Mouse (Mus musculus) intestine, postnatal 0 days (tissue): ENCODE measurements around the gene Gjb1. TPM values are rescaled to one million over a fixed set of nuclear protein-coding genes. Genes with fewer than 3 reads are reported as not detected.

Source experiments
- ATAC-seq: fragments of 200-750 bp; cut with Nextera tagmentation; 2 replicates; pipeline ENCODE4 v1.8.0; 2017; ENCODE audit warnings: mild to moderate bottlenecking, moderate TSS enrichment, moderate library complexity
- H3K27ac ChIP-seq: fragments of 300-500 bp; sonication (generic); 2 replicates; pipeline ENCODE4 v1.5.1; 2014; ENCODE audit warnings: mild to moderate bottlenecking, low read depth, low read length, moderate library complexity
- H3K27me3 ChIP-seq: fragments of 300-500 bp; sonication (generic); replicated peaks from 2 replicates; pipeline ENCODE4 v1.6.1; 2014; ENCODE audit warnings: low read length, mixed read lengths; ENCODE audit not compliant: control insufficient read depth, insufficient read depth
- H3K36me3 ChIP-seq: fragments of 300-500 bp; sonication (generic); 2 replicates; pipeline ENCODE4 v1.6.1; 2014; ENCODE audit warnings: mild to moderate bottlenecking, moderate library complexity; ENCODE audit not compliant: control insufficient read depth, insufficient read depth
- H3K4me1 ChIP-seq: fragments of 300-500 bp; sonication (generic); replicated peaks from 2 replicates; pipeline ENCODE4 v1.6.1; 2014; ENCODE audit warnings: antibody characterized with exemption, low read length, mixed read lengths; ENCODE audit not compliant: control insufficient read depth, insufficient read depth
- H3K4me2 ChIP-seq: fragments of 300-500 bp; sonication (generic); replicated peaks from 2 replicates; pipeline ENCODE4 v1.6.1; 2014; ENCODE audit warnings: low read depth, mild to moderate bottlenecking, moderate library complexity
- H3K4me3 ChIP-seq: fragments of 300-500 bp; sonication (generic); 2 replicates; pipeline ENCODE4 v1.5.1; 2014; ENCODE audit warnings: low read depth, low read length
- H3K9ac ChIP-seq: fragments of 300-500 bp; sonication (generic); 2 replicates; pipeline ENCODE4 v1.6.1; 2014; ENCODE audit warnings: mild to moderate bottlenecking, low read depth, low read length
- H3K9me3 ChIP-seq: fragments of 300-500 bp; sonication (generic); 2 replicates; pipeline ENCODE4 v1.6.1; 2016; ENCODE audit warnings: mixed run types; ENCODE audit not compliant: control insufficient read depth
- CTCF ChIP-seq: sonication (generic); IDR thresholded peaks from 2 replicates; pipeline ENCODE4 v1.5.1; 2016; ENCODE audit warnings: low read depth, mild to moderate bottlenecking, control low read depth, antibody characterized with exemption, moderate library complexity
- WGBS: fragments of 180-500 bp; shearing (Covaris S2); extraction: QIAGEN DNeasy Blood & Tissue Kit; methylation state at CpG from one replicate; pipeline ENCODE4 v1.1.7; 2014; 5-methylcytosine and 5-hydroxymethylcytosine counted together
- polyA plus RNA-seq: library from polyadenylated mRNA; unstranded; fragments of >200 nt; fragmentation: Nextera tagmentation; extraction: Ambion mirVana; gene quantifications from 2 replicates; pipeline ENCODE4 v1.2.1, GENCODE M21; 2015

Gene Gjb1
- polyA plus RNA-seq, 1 experiment from 2014 or later: 105 TPM

DNA sequence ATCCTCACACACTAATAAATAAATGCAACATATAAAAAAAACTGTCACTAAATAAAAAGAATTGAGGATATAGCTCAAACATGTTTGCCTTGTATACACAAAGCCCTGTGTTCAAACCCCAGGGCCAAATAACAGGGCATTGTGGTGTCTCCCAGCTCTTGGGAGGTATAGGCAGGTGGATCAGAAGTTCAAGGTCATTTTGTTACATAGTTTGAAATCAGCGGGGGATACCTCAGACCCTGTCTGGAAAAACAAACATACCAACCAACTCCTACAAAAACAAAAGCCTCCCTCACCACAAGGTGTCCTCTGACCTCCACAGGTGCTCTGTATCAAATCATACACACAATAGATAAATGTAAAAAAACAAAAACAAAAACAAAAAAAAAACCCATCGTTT lies 18.2 kb downstream of the Gjb1 start:
- H3K9ac ChIP-seq: no peak overlapping the region
- H3K36me3 ChIP-seq: no peaks in the 10 kb centered on the region
- H3K27me3 ChIP-seq: no peaks in the 10 kb centered on the region
- WGBS: 66% methylated on average over 2 of the region's 2 CpGs
- H3K4me3 ChIP-seq: no peak overlapping the region
- no peak overlapping the region for H3K27ac ChIP-seq
- no peaks in the 10 kb centered on the region for H3K9me3 ChIP-seq
- ATAC-seq: no peak
- no peak overlapping the region for H3K4me2 ChIP-seq
- TF ChIP-seq CTCF: no peak
- H3K4me1 ChIP-seq: no peaks in the 10 kb centered on the region

GRCm38 (mm10) chrX:101396459-101396858 lies 20.3 kb downstream of the Gjb1 start:
- ATAC-seq: no peak
- Histone ChIP-seq H3K27ac (no peak overlapping the region), H3K4me1 (no peaks in the 10 kb centered on the region), H3K36me3 (no peaks in the 10 kb centered on the region), H3K9ac (no peak overlapping the region), H3K9me3 (no peaks in the 10 kb centered on the region), H3K4me3 (no peak overlapping the region), H3K27me3 (no peaks in the 10 kb centered on the region), H3K4me2 (no peak overlapping the region)
- whole genome bisulfite sequencing: 36% methylated on average over 11 of the region's 11 CpGs
- no peak for TF ChIP-seq CTCF

GRCm38 (mm10) chrX:101418946-101419724 lies 43.0 kb downstream of the Gjb1 start:
- ATAC-seq: no peak
- Histone ChIP-seq H3K4me2 (peak overlapping the region; percentile 72), H3K4me3 (peak overlapping the region; percentile 62), H3K27ac (peak overlapping the region; percentile 35; the same call in 1 of the 2 replicates), H3K9me3 (no peaks in the 10 kb centered on the region), H3K36me3 (no peaks in the 10 kb centered on the region), H3K4me1 (no peaks in the 10 kb centered on the region), H3K27me3 (no peaks in the 10 kb centered on the region), H3K9ac (peak overlapping the region; percentile 64)
- peak; percentile 65 for TF ChIP-seq CTCF
- 25% methylated on average over 35 of the region's 36 CpGs for WGBS

GRCm38 (mm10) chrX:101419725-101420699 lies 43.8 kb downstream of the Gjb1 start:
- Histone ChIP-seq H3K27ac (peak overlapping the region; percentile 35; the same call in 1 of the 2 replicates), H3K4me1 (no peaks in the 10 kb centered on the region), H3K36me3 (no peaks in the 10 kb centered on the region), H3K4me3 (peak overlapping the region; percentile 62), H3K27me3 (no peaks in the 10 kb centered on the region), H3K4me2 (peak overlapping the region; percentile 72), H3K9ac (peak overlapping the region; percentile 64), H3K9me3 (no peaks in the 10 kb centered on the region)
- WGBS: 10% methylated on average over 54 of the region's 54 CpGs
- TF ChIP-seq CTCF: 0 out of 2 replicates have a peak, but pooled peaks have one; percentile 12
- peak; percentile 95 for ATAC-seq

DNA sequence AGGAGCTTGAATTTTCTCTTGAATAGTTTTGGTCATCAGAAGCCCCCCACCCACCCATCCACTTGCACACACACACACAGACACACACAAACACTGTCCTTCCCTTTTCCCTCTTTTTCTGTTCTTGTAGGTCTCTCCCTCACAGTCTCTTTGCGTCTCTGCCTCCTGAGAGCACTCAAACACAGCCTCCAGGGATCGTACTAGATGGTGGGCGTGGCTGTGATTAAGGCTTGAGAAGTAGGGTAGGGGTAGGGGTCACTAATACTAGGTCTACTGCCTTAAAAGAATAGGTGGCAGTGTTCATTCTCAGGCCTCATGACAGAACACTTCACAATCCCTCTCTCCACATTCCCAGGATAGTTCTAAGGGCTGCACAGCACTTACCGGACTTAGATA lies 44.5 kb downstream of the Gjb1 start, which contains the start of gene Zmym3:
Zmym3 (minus strand) TSS at position 150 of the 396 bp plus-strand sequence.
- Histone ChIP-seq H3K27ac (peak within 1 kb of the TSS; percentile 35; the same call in 1 of the 2 replicates), H3K4me2 (peak within 1 kb of the TSS; percentile 72), H3K9ac (peak within 1 kb of the TSS; percentile 64), H3K4me1 (no peaks in the 10 kb centered on the region), H3K27me3 (no peaks in the 10 kb centered on the region), H3K36me3 (no peaks in the 10 kb centered on the region), H3K4me3 (peak within 1 kb of the TSS; percentile 62), H3K9me3 (no peaks in the 10 kb centered on the region)
- no peak for TF ChIP-seq CTCF
- WGBS: 34% methylated on average over 4 of the region's 4 CpGs
- no peak for ATAC-seq

DNA sequence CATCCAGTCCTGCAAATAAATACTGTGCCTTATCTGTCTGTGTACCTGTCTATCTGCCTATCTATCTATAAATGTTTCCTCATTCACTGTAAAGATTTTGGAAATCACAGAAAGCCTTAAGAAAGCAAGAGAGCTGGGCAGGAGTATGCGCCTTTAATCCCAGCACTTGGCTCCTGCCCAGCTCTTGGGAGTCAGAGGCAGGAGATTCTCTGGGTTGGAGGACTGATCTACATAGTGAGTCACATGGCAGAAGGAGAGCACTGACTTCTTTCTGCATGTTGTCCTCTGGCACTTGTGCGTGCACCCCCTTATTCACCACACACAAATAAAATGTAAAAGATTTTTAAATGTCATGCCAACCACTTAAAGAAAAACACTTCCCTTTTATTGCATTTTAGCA lies 47.3 kb downstream of the Gjb1 start:
- TF ChIP-seq CTCF: no peak
- Histone ChIP-seq H3K4me2 (no peak overlapping the region), H3K27me3 (no peaks in the 10 kb centered on the region), H3K4me3 (no peak overlapping the region), H3K4me1 (no peaks in the 10 kb centered on the region), H3K9me3 (no peaks in the 10 kb centered on the region), H3K27ac (no peak overlapping the region), H3K36me3 (no peaks in the 10 kb centered on the region), H3K9ac (no peak overlapping the region)
- 90% methylated on average over 2 of the region's 2 CpGs for WGBS
- ATAC-seq: no peak
